15 mouse cellular contexts compared by ENCODE assay signal in the genomic region with DNA sequence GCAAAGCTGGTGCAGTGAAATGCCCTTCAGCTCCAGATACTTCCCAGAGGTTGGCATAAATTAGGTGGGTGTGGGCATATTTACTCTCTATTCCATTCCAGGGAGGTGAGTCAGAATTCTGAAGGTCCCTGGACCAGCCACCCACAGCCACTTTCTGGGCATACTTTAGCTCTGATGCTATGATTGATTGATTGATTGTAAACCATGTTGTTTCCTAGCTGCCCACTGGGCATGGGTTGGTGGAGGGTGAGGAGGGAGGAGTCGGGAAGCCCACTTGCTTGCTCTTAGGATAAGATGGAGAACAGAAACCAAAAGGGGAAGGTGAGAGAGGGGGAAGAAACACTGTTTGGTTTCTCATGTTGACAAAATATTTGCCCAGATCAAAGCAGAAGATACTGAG.
DNase-seq lines count a peak whose midpoint lies in the region; ATAC-seq and TF ChIP-seq lines count a peak whose summit lies in the region.
"Had no signal": no experiment of that assay in that cellular context is flagged by ENCODE, and none has a peak within 500 bp of the region (broad histone marks: within the 10 kb centered on the region; RNA-seq: fewer than 3 reads in every experiment).

No protein-coding gene starts in this region.

- WGBS in liver, adult 2 months, result 7% methylated on average over 1 of the region's 1 CpGs
- 17% methylated on average over 1 of the region's 1 CpGs for WGBS in liver, postnatal 0 days (ENCODE audit: insufficient replicate concordance)
- 59% methylated on average over 1 of the region's 1 CpGs for WGBS in kidney, postnatal 0 days
- 28% methylated on average over 1 of the region's 1 CpGs for WGBS in stomach, embryonic 16.5 days

- DNase-seq in liver, adult 2 months (ENCODE audit: extremely low read depth, low read depth, low spot score), result peak; percentile 36
- no peak for DNase-seq in liver, postnatal 0 days
- peak; percentile 15 to 47 for DNase-seq in adrenal gland, postnatal 36 days
- no peak for DNase-seq in kidney, postnatal 0 days (ENCODE audit: low spot score)
- no peak for DNase-seq in cerebellum, adult 9-11 months
- DNase-seq in frontal cortex, postnatal 14 days (ENCODE audit: low spot score in 2 of 2), result no peak
- DNase-seq in left cerebral cortex, adult 9 months (ENCODE audit: low spot score in 2 of 2), result no peak

- no peak overlapping the region for H3K4me2 ChIP-seq in liver, postnatal 0 days (ENCODE audit: low read depth, low read length)
- no peak overlapping the region for H3K4me2 ChIP-seq in kidney, postnatal 0 days (ENCODE audit: low read length)
- H3K4me2 ChIP-seq in stomach, embryonic 16.5 days (ENCODE audit: low read depth, low read length), result no peak overlapping the region
- H3K4me2 ChIP-seq: heart, embryonic 13.5 days; hindbrain, embryonic 13.5 days; neural tube, embryonic 12.5 days had no signal

- TF ChIP-seq CTCF in liver, adult 2 months (IDR thresholded peaks at IDR 0.05; ENCODE audit: low read depth, low read length), result no peak
- no peak for TF ChIP-seq CTCF in liver, postnatal 0 days (IDR thresholded peaks at IDR 0.05; ENCODE audit: low read depth)
- no peak for TF ChIP-seq CTCF in kidney, postnatal 0 days (IDR thresholded peaks at IDR 0.05; ENCODE audit: low read depth)

- no peak for ATAC-seq in liver, postnatal 0 days
- peak; percentile 67; the same call in 1 of the 2 replicates for ATAC-seq in kidney, postnatal 0 days (replicated peaks; ENCODE audit: low FRiP score, low read depth)
- peak; percentile 42 for ATAC-seq in stomach, embryonic 16.5 days (ENCODE audit: insufficient read depth, low FRiP score)
- ATAC-seq: CD4-positive, CD25-positive, alpha-beta regulatory T cell, adult 4 months had no signal

- H3K36me3 ChIP-seq in liver, adult 2 months (ENCODE audit: control insufficient read depth, insufficient read depth, low read length), result no peaks in the 10 kb centered on the region
- H3K36me3 ChIP-seq in liver, postnatal 0 days (replicated peaks; ENCODE audit: insufficient read depth, low read length), result no peaks in the 10 kb centered on the region
- no peaks in the 10 kb centered on the region for H3K36me3 ChIP-seq in kidney, postnatal 0 days (ENCODE audit: insufficient read depth, low read length)
- no peaks in the 10 kb centered on the region for H3K36me3 ChIP-seq in stomach, embryonic 16.5 days (ENCODE audit: control insufficient read depth, insufficient read depth, low read length)
- H3K36me3 ChIP-seq: heart, embryonic 13.5 days; hindbrain, embryonic 13.5 days; midbrain, embryonic 10.5 days; neural tube, embryonic 12.5 days had no signal

- no peak for TF ChIP-seq POLR2A in liver, adult 2 months (IDR thresholded peaks at IDR 0.05; ENCODE audit: extremely low read depth, insufficient read depth, low read length)

- H3K9me3 ChIP-seq in liver, postnatal 0 days (ENCODE audit: low read length), result no peaks in the 10 kb centered on the region
- H3K9me3 ChIP-seq in kidney, postnatal 0 days (replicated peaks; ENCODE audit: low read length), result no peaks in the 10 kb centered on the region
- H3K9me3 ChIP-seq in stomach, embryonic 16.5 days (replicated peaks; ENCODE audit: control insufficient read depth, low read length), result no peaks in the 10 kb centered on the region
- H3K9me3 ChIP-seq: hindbrain, embryonic 13.5 days; midbrain, embryonic 10.5 days; neural tube, embryonic 12.5 days had no signal

- no peaks in the 10 kb centered on the region for H3K79me2 ChIP-seq in liver, adult 2 months (ENCODE audit: control insufficient read depth, insufficient read depth, low read length)

- no peaks in the 10 kb centered on the region for H3K27me3 ChIP-seq in liver, adult 2 months (ENCODE audit: control insufficient read depth, insufficient read depth, low read length)
- H3K27me3 ChIP-seq in liver, postnatal 0 days (ENCODE audit: insufficient read depth, low read length), result no peaks in the 10 kb centered on the region
- no peaks in the 10 kb centered on the region for H3K27me3 ChIP-seq in kidney, postnatal 0 days (ENCODE audit: insufficient read depth, low read length)
- H3K27me3 ChIP-seq in stomach, embryonic 16.5 days (ENCODE audit: control insufficient read depth, insufficient read depth, low read length), result no peaks in the 10 kb centered on the region
- H3K27me3 ChIP-seq: heart, embryonic 13.5 days; hindbrain, embryonic 13.5 days; neural tube, embryonic 12.5 days had no signal

- peaks cover 5% of the 10 kb centered on the region; the same call in 1 of the 2 replicates for H3K4me1 ChIP-seq in liver, adult 2 months (ENCODE audit: control insufficient read depth, insufficient read depth, low read length)
- 0 out of 2 replicates have a peak, but pooled peaks cover 2% of the 10 kb centered on the region for H3K4me1 ChIP-seq in liver, postnatal 0 days (ENCODE audit: insufficient read depth)
- H3K4me1 ChIP-seq in kidney, postnatal 0 days (replicated peaks; ENCODE audit: insufficient read depth, low read length), result no peaks in the 10 kb centered on the region
- no peaks in the 10 kb centered on the region; the same call in 1 of the 2 replicates for H3K4me1 ChIP-seq in stomach, embryonic 16.5 days (ENCODE audit: control insufficient read depth, insufficient read depth, low read length)
- H3K4me1 ChIP-seq: hindbrain, embryonic 13.5 days; midbrain, embryonic 10.5 days; neural tube, embryonic 12.5 days had no signal

- H3K9ac ChIP-seq in liver, adult 2 months (ENCODE audit: low read depth, low read length), result no peak overlapping the region
- no peak overlapping the region for H3K9ac ChIP-seq in liver, postnatal 0 days (replicated peaks)
- no peak overlapping the region for H3K9ac ChIP-seq in kidney, postnatal 0 days (ENCODE audit: low read depth, low read length)
- H3K9ac ChIP-seq in stomach, embryonic 16.5 days (ENCODE audit: low read length), result no peak overlapping the region
- H3K9ac ChIP-seq: heart, embryonic 13.5 days; hindbrain, embryonic 13.5 days; liver, embryonic 14.5 days; neural tube, embryonic 12.5 days had no signal

- TF ChIP-seq EP300 in liver, postnatal 0 days (IDR thresholded peaks at IDR 0.05; ENCODE audit: low read depth), result no peak

- H3K4me3 ChIP-seq in liver, adult 2 months (ENCODE audit: insufficient read depth, low read depth, low read length), result no peak overlapping the region
- H3K4me3 ChIP-seq in liver, postnatal 0 days (ENCODE audit: low read depth, low read length), result no peak overlapping the region
- no peak overlapping the region for H3K4me3 ChIP-seq in kidney, postnatal 0 days (replicated peaks; ENCODE audit: low read depth, low read length)
- no peak overlapping the region for H3K4me3 ChIP-seq in stomach, embryonic 16.5 days (replicated peaks; ENCODE audit: low read length)
- H3K4me3 ChIP-seq: erythroblast, embryonic 14.5 days; heart, embryonic 13.5 days; hindbrain, embryonic 13.5 days; midbrain, embryonic 10.5 days; neural tube, embryonic 12.5 days had no signal

- H3K27ac ChIP-seq in liver, adult 2 months (replicated peaks; ENCODE audit: insufficient read depth, low read depth, low read length), result no peak overlapping the region
- H3K27ac ChIP-seq in liver, postnatal 0 days (ENCODE audit: low read depth), result no peak overlapping the region
- peak overlapping the region; percentile 60 for H3K27ac ChIP-seq in kidney, postnatal 0 days
- peak overlapping the region; percentile 60; the same call in 1 of the 2 replicates for H3K27ac ChIP-seq in stomach, embryonic 16.5 days (ENCODE audit: low read length)
- H3K27ac ChIP-seq: heart, embryonic 13.5 days; hindbrain, embryonic 13.5 days; liver, embryonic 14.5 days; midbrain, embryonic 10.5 days; neural tube, embryonic 12.5 days had no signal

Comparison
In these comparisons a context has a peak if more than half of its experiments do, and no peak if none do; other contexts are left out.
1. DNase-seq: peak in liver, adult 2 months (single experiment) and adrenal gland, postnatal 36 days (2 of 2); none in liver, postnatal 0 days (single experiment), kidney, postnatal 0 days (single experiment), cerebellum, adult 9-11 months (single experiment), frontal cortex, postnatal 14 days (0 of 2) and left cerebral cortex, adult 9 months (0 of 2).
2. H3K27ac ChIP-seq: peak in kidney, postnatal 0 days (single experiment) and stomach, embryonic 16.5 days (single experiment); none in liver, adult 2 months (single experiment) and liver, postnatal 0 days (single experiment).